Mouse (Mus musculus) cerebellum, adult 2 months (tissue): Measurements from ENCODE around the gene Enox1. TPM values are rescaled to one million over a fixed set of nuclear protein-coding genes. Genes with fewer than 3 reads are reported as not detected.

Experiments used
- DNase-seq, 2 experiments: peaks; one replicate each; pipeline ENCODE4 v3.0.0; 2021
- H3K27ac ChIP-seq: fragments of 200-500 bp; 2 replicates; pipeline ENCODE4 v1.5.1; 2012; ENCODE audit warnings: low read length, control low read depth, inconsistent platforms; ENCODE audit not compliant: insufficient read depth
- H3K27me3 ChIP-seq: fragments of 200-500 bp; 2 replicates; pipeline ENCODE4 v1.6.1; 2012; ENCODE audit warnings: inconsistent platforms, mild to moderate bottlenecking, low read length, moderate library complexity; ENCODE audit not compliant: control insufficient read depth, insufficient read depth
- H3K4me1 ChIP-seq: fragments of 200-500 bp; 2 replicates; pipeline ENCODE4 v1.6.1; 2011; ENCODE audit warnings: low read length; ENCODE audit not compliant: control insufficient read depth, insufficient read depth
- H3K4me3 ChIP-seq: fragments of 200-500 bp; replicated peaks from 2 replicates; pipeline ENCODE3; 2011; ENCODE audit warnings: mild to moderate bottlenecking, low read depth, low read length, control low read depth; ENCODE audit not compliant: insufficient read depth
- CTCF ChIP-seq: fragments of 200-500 bp; IDR thresholded peaks from 2 replicates; pipeline ENCODE4 v1.5.1; 2011; ENCODE audit warnings: low read depth, mild to moderate bottlenecking, control low read depth, low read length, moderate library complexity, borderline replicate concordance; ENCODE audit not compliant: insufficient read depth
- POLR2A ChIP-seq: fragments of 200-500 bp; IDR thresholded peaks from 2 replicates; pipeline ENCODE4 v1.6.1; 2011; ENCODE audit warnings: low read length, control low read depth, borderline replicate concordance; ENCODE audit not compliant: insufficient read depth
- WGBS: fragments of 180-500 bp; shearing (Covaris S2); methylation state at CpG from one replicate; pipeline ENCODE4 v1.1.7; 2018; 5-methylcytosine and 5-hydroxymethylcytosine counted together
- polyA plus RNA-seq: library from polyadenylated mRNA; depleted of rRNA; stranded (reverse); fragments of >200 nt; gene quantifications from 2 replicates; pipeline ENCODE4 v1.2.3, GENCODE M21; 2012; rRNA removed

Enox1 gene
- polyA plus RNA-seq, 1 experiment = 15.2 TPM

DNA sequence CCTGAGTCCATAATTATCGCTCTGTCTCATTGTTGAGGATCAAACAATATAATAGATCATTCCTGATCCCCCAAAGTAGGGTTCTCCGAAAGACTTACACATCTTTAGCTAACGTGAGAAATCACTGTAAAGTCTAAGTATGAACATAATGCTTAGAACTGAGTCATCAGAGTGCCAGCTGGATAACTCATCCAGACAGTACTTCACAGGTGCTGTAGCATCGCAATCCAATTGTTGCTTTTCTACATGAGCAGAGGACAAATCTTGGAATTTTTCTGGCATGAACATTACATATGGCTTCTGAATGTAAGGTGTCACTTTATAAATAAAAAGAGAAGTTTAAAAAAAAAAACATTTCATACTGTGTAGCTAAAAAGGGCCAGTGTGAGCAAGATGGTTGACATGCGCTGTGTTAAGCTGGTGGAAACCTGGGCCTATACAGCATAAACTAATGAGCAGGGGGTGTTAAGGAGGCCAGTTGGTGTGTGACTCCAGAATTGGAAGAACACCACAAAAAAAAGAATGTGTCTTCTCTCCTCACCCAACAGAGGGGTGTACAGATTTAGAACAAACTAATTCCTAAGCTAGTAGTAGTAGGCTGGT, 588.2 kb downstream of the Enox1 start:
- no peak overlapping the region for H3K27ac ChIP-seq
- no peak overlapping the region for H3K4me3 ChIP-seq
- no peaks in the 10 kb centered on the region for H3K27me3 ChIP-seq
- H3K4me1 ChIP-seq = no peaks in the 10 kb centered on the region
- 96% methylated on average over 5 of the region's 5 CpGs for WGBS
- TF ChIP-seq POLR2A = no peak
- TF ChIP-seq CTCF = no peak
- no peak for DNase-seq

GRCm38 (mm10) chr14:77748920-77749319, 592.4 kb downstream of the Enox1 start:
- no peak for TF ChIP-seq POLR2A
- no peak for TF ChIP-seq CTCF
- peak in 1 of 2 experiments; percentile 10 for DNase-seq
- no peaks in the 10 kb centered on the region for H3K27me3 ChIP-seq
- no peak overlapping the region for H3K27ac ChIP-seq
- H3K4me1 ChIP-seq = no peaks in the 10 kb centered on the region
- no peak overlapping the region for H3K4me3 ChIP-seq

Other genes with a start within 250 kb of the Enox1 start
- 2.2 and 2.9 TPM in 2 replicates for gene Ccdc122, start 120.0 kb upstream of the Enox1 start, polyA plus RNA-seq
- 2.9 and 3.2 TPM in 2 replicates for gene Lacc1, start 119.9 kb upstream of the Enox1 start, polyA plus RNA-seq